Mouse (Mus musculus): ENCODE results near the gene Tigar. TPM values are rescaled to one million over a fixed set of nuclear protein-coding genes. Genes with fewer than 3 reads are reported as not detected.

Gene Tigar
- polyA plus RNA-seq, 1 experiment: 6.6 TPM

DNA sequence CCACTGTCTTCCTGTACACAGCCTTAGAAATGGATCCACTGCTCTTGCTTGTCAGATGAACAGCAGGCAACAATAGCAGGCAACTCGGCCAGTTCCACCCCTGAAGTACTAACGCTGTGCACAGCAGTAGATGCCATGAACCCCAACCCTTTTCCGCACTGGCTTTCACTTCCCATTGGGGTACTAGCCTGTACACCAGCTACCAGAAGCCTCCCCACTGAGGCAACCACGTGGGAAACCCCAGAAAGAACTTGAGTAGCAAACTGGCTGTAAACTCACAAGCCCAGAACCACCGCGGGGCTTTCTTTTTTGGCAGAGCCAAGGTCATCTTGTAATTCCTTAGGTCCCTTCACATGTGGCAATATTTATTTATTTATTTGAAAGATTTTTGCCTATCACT, 27.5 kb downstream of the Tigar start:
- Histone ChIP-seq H3K27ac (ENCODE audit: control insufficient read depth, insufficient read depth, low read depth, low read length, poor library complexity) (no peak overlapping the region), H3K4me3 (replicated peaks; ENCODE audit: control insufficient read depth, low read depth, low read length) (no peak overlapping the region), H3K4me1 (ENCODE audit: control insufficient read depth, insufficient read depth, low read length) (no peaks in the 10 kb centered on the region)
- no peak for TF ChIP-seq POLR2A (IDR thresholded peaks at IDR 0.05; ENCODE audit: borderline replicate concordance, control insufficient read depth, low read depth, low read length)
- no peak for TF ChIP-seq CTCF (IDR thresholded peaks at IDR 0.05; ENCODE audit: control insufficient read depth, insufficient read depth, low read length)
- 63% methylated on average over 6 of the region's 6 CpGs for WGBS

DNA sequence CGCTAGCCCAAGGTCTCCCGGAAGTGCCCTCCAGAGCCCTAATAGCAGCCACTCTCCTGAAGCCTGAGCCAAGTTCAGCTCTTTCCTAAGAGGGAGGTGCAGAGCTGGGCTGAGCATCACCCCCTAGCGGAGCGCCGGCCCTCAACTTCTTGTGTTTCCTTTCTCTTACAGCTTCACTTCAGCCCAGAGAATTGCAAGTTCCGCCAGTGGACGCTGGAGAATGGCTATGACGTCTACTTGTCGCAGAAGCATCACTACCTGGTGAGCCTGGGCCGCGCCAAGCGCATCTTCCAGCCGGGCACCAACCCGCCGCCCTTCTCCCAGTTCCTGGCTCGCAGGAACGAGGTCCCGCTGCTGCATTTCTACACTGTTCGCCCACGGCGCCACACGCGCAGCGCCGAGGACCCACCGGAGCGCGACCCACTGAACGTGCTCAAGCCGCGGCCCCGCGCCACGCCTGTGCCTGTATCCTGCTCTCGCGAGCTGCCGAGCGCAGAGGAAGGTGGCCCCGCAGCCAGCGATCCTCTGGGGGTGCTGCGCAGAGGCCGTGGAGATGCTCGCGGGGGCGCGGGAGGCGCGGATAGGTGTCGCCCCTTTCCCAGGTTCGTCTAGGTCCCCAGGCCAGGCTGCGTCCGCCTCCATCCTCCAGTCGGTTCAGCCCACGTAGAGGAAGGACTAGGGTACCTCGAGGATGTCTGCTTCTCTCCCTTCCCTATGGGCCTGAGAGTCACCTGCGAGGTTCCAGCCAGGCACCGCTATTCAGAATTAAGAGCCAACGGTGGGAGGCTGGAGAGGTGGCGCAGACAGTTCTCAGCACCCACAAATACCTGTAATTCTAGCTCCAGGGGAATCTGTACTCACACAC, 29.3 kb downstream of the Tigar start:
- TF ChIP-seq CTCF (IDR thresholded peaks at IDR 0.05; ENCODE audit: control insufficient read depth, insufficient read depth, low read length) (no peak), POLR2A (IDR thresholded peaks at IDR 0.05; ENCODE audit: borderline replicate concordance, control insufficient read depth, low read depth, low read length) (no peak; the same call in 1 of the 2 replicates)
- Histone ChIP-seq H3K27ac (ENCODE audit: control insufficient read depth, insufficient read depth, low read depth, low read length, poor library complexity) (no peak overlapping the region), H3K4me3 (replicated peaks; ENCODE audit: control insufficient read depth, low read depth, low read length) (no peak overlapping the region), H3K4me1 (ENCODE audit: control insufficient read depth, insufficient read depth, low read length) (no peaks in the 10 kb centered on the region)
- 5% methylated on average over 59 of the region's 59 CpGs for WGBS

DNA sequence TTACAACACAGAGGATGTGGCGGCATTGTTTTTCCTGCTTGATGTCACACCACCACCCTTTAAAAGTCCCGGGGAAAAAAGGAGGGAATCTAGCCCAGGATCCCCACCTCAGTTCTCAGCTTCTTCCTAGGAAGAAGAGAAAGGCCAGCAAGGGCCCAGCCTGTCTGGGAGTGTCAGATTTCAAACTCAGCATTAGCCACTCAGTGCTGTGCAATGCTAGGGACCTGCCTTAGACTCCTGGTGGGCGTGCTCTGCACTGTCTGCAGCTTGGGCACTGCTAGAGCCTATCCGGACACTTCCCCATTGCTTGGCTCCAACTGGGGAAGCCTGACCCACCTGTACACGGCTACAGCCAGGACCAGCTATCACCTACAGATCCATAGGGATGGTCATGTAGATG, 36.5 kb downstream of the Tigar start, which contains the start of gene Fgf23:
Gene Fgf23 (plus strand): TSS at position 86 of the 400 bp plus-strand sequence.
- Histone ChIP-seq H3K27ac (ENCODE audit: control insufficient read depth, insufficient read depth, low read depth, low read length, poor library complexity) (no peak within 1 kb of the TSS), H3K4me1 (ENCODE audit: control insufficient read depth, insufficient read depth, low read length) (no peaks in the 10 kb centered on the region), H3K4me3 (replicated peaks; ENCODE audit: control insufficient read depth, low read depth, low read length) (no peak within 1 kb of the TSS)
- TF ChIP-seq POLR2A (IDR thresholded peaks at IDR 0.05; ENCODE audit: borderline replicate concordance, control insufficient read depth, low read depth, low read length) (no peak), CTCF (IDR thresholded peaks at IDR 0.05; ENCODE audit: control insufficient read depth, insufficient read depth, low read length) (no peak)
- WGBS: 14% methylated on average over 5 of the region's 5 CpGs

DNA sequence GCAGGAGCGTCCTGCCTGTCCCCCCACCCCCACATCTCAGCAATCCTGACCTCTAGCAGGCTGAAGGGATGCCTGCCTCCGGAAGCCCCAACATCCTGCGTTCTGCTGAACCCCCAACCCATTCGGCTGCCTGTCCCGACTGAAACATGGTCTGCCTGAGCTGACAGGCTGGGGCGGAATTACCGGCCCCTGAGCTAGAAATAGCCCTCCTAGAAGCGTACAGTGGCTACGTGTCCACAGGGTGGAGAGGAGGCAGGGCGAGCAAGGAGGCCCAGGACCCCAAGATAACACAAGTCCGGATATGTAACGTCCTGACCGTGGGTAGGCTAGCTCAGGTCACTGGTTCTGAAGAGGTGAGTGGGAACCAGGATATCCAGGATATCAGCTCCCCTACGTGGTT, 44.5 kb downstream of the Tigar start:
- TF ChIP-seq CTCF (IDR thresholded peaks at IDR 0.05; ENCODE audit: control insufficient read depth, insufficient read depth, low read length): no peak
- TF ChIP-seq POLR2A (IDR thresholded peaks at IDR 0.05; ENCODE audit: borderline replicate concordance, control insufficient read depth, low read depth, low read length): no peak
- Histone ChIP-seq H3K4me1 (ENCODE audit: control insufficient read depth, insufficient read depth, low read length) (no peaks in the 10 kb centered on the region), H3K27ac (ENCODE audit: control insufficient read depth, insufficient read depth, low read depth, low read length, poor library complexity) (no peak overlapping the region), H3K4me3 (replicated peaks; ENCODE audit: control insufficient read depth, low read depth, low read length) (no peak overlapping the region)
- WGBS: 4% methylated on average over 14 of the region's 14 CpGs

DNA sequence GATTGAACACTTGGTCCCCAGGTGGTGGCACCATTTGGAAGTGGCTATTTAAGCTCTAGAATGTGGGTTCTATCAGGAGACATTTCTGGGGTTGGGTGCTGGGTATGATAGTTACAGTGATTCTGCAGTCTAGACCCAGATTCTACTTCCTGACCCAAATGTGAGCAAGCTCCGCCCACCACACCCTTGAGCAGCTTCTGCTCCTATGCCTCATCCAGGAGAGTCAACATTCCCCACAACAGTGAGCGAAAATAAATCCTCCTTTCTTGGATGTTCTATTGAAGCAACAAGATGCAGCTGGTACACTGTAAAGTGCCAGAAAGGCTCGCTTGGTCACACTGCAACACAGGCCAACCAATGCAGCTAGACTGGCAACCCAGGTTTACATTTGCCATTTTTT, 45.4 kb downstream of the Tigar start:
- 69% methylated on average over 3 of the region's 3 CpGs for WGBS
- no peak for TF ChIP-seq CTCF (IDR thresholded peaks at IDR 0.05; ENCODE audit: control insufficient read depth, insufficient read depth, low read length)
- no peak for TF ChIP-seq POLR2A (IDR thresholded peaks at IDR 0.05; ENCODE audit: borderline replicate concordance, control insufficient read depth, low read depth, low read length)
- H3K4me3 ChIP-seq (replicated peaks; ENCODE audit: control insufficient read depth, low read depth, low read length): no peak overlapping the region

DNA sequence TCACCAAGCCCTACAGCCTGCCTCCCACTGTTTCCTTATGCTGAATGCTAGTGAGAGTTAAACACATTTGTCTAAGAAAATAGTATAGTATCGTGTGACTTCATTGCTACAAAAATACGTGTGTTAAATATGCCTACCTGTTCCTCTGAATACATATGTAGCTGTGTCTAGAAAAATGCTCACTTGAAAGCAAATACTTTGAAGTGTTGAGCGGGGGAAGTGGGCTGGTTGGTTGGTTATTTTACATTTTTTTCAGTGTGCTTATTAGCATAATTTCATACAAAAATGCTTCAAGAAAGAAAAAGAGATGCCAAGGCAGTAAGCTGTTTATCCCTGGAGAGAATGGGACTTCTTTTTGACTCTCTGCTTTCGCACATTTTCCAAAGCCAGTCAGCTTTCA, 49.4 kb downstream of the Tigar start:
- 69% methylated on average over 4 of the region's 4 CpGs for WGBS
- no peak overlapping the region for H3K27ac ChIP-seq (ENCODE audit: control insufficient read depth, insufficient read depth, low read depth, low read length, poor library complexity)
- no peak overlapping the region for H3K4me3 ChIP-seq (replicated peaks; ENCODE audit: control insufficient read depth, low read depth, low read length)
- no peaks in the 10 kb centered on the region for H3K4me1 ChIP-seq (ENCODE audit: control insufficient read depth, insufficient read depth, low read length)
- TF ChIP-seq POLR2A (IDR thresholded peaks at IDR 0.05; ENCODE audit: borderline replicate concordance, control insufficient read depth, low read depth, low read length) (no peak), CTCF (IDR thresholded peaks at IDR 0.05; ENCODE audit: control insufficient read depth, insufficient read depth, low read length) (no peak)

More for the DNA sequence above, 45.4 kb downstream of the Tigar start:
- no peaks in the 10 kb centered on the region for H3K4me1 ChIP-seq (ENCODE audit: control insufficient read depth, insufficient read depth, low read length)
- H3K27ac ChIP-seq (ENCODE audit: control insufficient read depth, insufficient read depth, low read depth, low read length, poor library complexity): no peak overlapping the region

DNA sequence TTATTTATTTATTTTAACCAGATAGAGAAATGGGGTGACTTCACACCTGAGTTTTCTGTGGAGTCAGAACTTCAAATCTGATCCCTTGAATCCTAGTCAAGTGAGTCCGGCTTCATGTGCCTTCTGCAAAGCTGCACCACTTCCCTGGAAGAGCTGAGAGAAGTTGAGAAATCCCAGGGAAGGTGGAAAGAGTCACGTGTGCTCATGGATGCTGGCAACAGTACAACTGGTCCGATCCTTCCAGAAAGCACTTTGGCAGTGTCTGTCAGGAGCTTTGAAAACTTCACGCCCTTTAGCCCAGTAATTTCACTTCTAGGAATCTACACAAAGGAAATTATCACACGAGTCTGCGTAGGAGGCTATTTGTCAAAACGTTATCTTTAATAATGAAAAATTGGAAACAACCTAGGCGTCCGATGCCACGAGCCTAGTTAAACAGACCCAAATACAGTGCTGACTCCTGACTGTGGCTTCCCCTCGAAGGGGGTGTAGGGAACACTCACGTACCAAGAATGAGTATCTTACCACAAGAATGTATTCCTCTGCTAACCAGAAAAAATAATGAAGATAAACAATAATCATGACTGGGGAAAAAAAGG, 52.3 kb downstream of the Tigar start:
- Histone ChIP-seq H3K27ac (ENCODE audit: control insufficient read depth, insufficient read depth, low read depth, low read length, poor library complexity) (no peak overlapping the region), H3K4me1 (ENCODE audit: control insufficient read depth, insufficient read depth, low read length) (no peaks in the 10 kb centered on the region), H3K4me3 (replicated peaks; ENCODE audit: control insufficient read depth, low read depth, low read length) (no peak overlapping the region)
- WGBS: 75% methylated on average over 12 of the region's 12 CpGs
- TF ChIP-seq CTCF (IDR thresholded peaks at IDR 0.05; ENCODE audit: control insufficient read depth, insufficient read depth, low read length): no peak
- TF ChIP-seq POLR2A (IDR thresholded peaks at IDR 0.05; ENCODE audit: borderline replicate concordance, control insufficient read depth, low read depth, low read length): no peak

DNA sequence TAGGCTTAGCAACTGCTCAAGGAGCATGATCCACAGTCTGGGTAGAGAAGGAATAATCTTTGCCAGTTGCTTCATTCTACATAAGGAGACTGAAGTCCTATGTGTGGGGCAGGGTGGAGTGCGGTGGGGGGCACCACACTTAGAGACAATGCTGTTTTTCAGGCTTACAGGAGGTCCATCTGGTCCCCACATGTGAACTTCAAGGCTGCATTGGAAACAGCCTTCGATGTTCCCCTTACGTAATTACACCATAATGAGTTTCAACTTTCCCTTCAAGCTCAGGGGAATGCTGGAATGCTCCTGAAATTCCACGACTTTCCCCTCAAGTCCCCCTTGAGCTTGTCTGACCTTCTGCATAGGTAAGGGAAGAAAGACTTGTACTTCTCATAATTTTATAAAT, 58.5 kb downstream of the Tigar start:
- 82% methylated on average over 4 of the region's 4 CpGs for WGBS
- no peak overlapping the region for H3K27ac ChIP-seq (ENCODE audit: control insufficient read depth, insufficient read depth, low read depth, low read length, poor library complexity)
- H3K4me1 ChIP-seq (ENCODE audit: control insufficient read depth, insufficient read depth, low read length): no peaks in the 10 kb centered on the region
- H3K4me3 ChIP-seq (replicated peaks; ENCODE audit: control insufficient read depth, low read depth, low read length): no peak overlapping the region
- no peak for TF ChIP-seq POLR2A (IDR thresholded peaks at IDR 0.05; ENCODE audit: borderline replicate concordance, control insufficient read depth, low read depth, low read length)
- no peak for TF ChIP-seq CTCF (IDR thresholded peaks at IDR 0.05; ENCODE audit: control insufficient read depth, insufficient read depth, low read length)
